Mouse (Mus musculus) C2C12 (cell line): ENCODE results near the gene Tmem223.
"Not testable (repeated sequence)": the region's sequence is repeated elsewhere in the genome, so short reads cannot be mapped to it uniquely, and the experiment has no call there.

Experiments
- CTCF ChIP-seq: IDR thresholded peaks from one replicate; pipeline ENCODE4 v1.5.1; 2011; ENCODE audit not compliant: control insufficient read depth, insufficient read depth, insufficient read length
- MYOD1 ChIP-seq: IDR thresholded peaks from one replicate; pipeline ENCODE4 v1.6.1; 2011; ENCODE audit warnings: low read depth; ENCODE audit not compliant: control insufficient read depth, insufficient read length
- USF1 ChIP-seq: IDR thresholded peaks from one replicate; pipeline ENCODE4 v1.6.1; 2011; ENCODE audit warnings: low read depth, mild to moderate bottlenecking, control low read depth, moderate library complexity

DNA sequence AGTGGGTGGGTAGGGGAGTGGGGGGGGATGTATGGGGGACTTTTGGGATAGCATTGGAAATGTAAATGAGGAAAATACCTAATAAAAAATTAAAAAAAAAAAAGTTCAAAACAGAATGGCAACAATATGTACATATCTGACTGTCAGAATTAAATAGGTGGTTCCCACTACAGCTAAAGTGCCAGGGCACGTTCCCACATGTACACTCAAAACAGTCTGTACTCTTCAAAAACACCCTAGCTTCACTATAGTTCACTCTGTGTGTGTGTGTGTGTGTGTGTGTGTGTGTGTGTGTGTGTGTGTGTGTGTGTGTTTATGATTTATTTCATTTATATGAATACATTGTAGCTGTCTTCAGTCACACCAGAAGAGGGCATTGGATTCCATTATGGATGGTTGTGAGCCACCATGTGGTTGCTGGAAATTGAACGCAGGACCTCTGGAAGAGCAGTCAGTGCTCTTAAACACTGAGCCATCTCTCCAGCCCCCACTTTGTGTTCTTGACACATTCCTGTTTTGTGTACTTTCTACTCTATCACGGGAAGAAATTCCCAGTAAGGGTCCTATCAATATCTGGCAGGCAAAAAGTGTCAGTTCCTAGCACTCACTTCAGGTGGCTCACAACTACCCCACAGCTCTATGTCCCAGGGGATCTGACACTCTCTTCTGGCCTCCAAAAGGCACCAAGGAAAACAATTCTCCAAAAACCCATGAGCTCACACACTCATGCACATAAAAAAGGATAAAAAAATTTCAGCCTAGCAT is 42.3 kb upstream of the Tmem223 start:
- TF ChIP-seq MYOD1, CTCF, USF1: not testable (repeated sequence)
